In the genomic region with DNA sequence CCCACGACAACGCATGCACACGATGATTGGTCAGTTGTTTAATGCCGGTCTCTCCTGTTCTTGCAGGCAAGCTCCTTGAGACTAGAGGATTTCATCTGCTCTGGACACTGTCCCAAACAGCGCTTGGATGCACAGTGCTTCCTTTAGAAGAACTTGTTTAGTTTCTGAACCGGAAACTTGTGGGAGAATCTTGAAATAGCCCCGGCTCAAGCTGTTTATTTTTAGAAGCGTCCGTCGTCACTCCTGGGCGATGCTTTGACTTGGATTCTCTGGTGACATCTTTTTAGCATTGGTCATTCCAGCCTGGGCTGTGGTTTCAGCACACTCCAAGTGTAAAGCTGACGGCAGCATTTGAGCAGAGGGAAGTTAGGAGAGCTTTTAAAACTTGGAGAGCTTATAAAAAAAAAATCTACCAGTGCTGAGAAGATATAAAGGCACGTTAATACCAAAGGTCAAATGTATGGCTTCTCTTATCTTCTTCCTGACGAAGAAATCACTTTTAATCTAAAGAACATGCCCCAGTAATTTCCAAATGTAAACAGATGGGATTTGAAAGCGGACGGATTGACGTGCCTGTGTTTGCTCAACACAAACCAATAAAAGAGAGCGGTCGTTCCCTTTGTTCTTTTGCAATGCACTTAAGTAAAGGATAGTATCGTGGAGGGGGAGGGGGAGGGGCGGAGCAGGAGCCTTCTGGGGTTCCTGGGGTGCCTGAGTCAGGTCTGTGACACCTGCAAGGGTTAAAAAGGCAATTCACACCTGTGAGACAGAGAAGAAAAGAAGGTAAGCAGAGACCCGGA, we compare ENCODE assay signal across 8 mouse cellular contexts. TPM values are rescaled to one million over a fixed set of nuclear protein-coding genes. Genes with fewer than 3 reads are reported as not detected.
DNase-seq lines count a peak whose midpoint lies in the region; ATAC-seq lines count a peak whose summit lies in the region.

No protein-coding gene starts in this region.

- H3K36me3 ChIP-seq in embryonic facial prominence, embryonic 14.5 days (ENCODE audit: control insufficient read depth, insufficient read depth, low read length): no peaks in the 10 kb centered on the region
- H3K36me3 ChIP-seq in macrophage (ENCODE audit: inconsistent target): no peaks in the 10 kb centered on the region

- peak; percentile 37; the same call in 1 of the 2 replicates for ATAC-seq in embryonic facial prominence, embryonic 14.5 days (ENCODE audit: low read depth)
- no peak for ATAC-seq in activated CD4-positive, CD25-positive, alpha-beta regulatory T cell, adult 4 months

- H3K4me1 ChIP-seq in embryonic facial prominence, embryonic 14.5 days (ENCODE audit: control insufficient read depth, insufficient read depth, low read length): peaks cover 7% of the 10 kb centered on the region

- DNase-seq in right cerebral cortex, adult 2 months (ENCODE audit: low spot score in 2 of 2): peak; percentile 27 to 45
- DNase-seq in right cerebral cortex, postnatal 25 days: no peak
- DNase-seq in embryonic facial prominence, embryonic 14.5 days (ENCODE audit: low spot score): peak; percentile 74
- DNase-seq in heart, postnatal 25 days (ENCODE audit: low spot score): peak; percentile 45
- DNase-seq in kidney, postnatal 36 days: peak; percentile 48 to 52
- no peak for DNase-seq in cerebellum, postnatal 4 days (ENCODE audit: low spot score in 2 of 2)

- no peak overlapping the region for H3K27ac ChIP-seq in embryonic facial prominence, embryonic 14.5 days (replicated peaks; ENCODE audit: low read depth, low read length)
- peak overlapping the region; percentile 51 for H3K27ac ChIP-seq in macrophage

- H3K4me3 ChIP-seq in embryonic facial prominence, embryonic 14.5 days (ENCODE audit: low read depth, low read length): no peak overlapping the region
- H3K4me3 ChIP-seq in macrophage (ENCODE audit: inconsistent target): no peak overlapping the region

- H3K27me3 ChIP-seq in embryonic facial prominence, embryonic 14.5 days (replicated peaks; ENCODE audit: control insufficient read depth, insufficient read depth, low read length): no peaks in the 10 kb centered on the region

- H3K9me3 ChIP-seq in embryonic facial prominence, embryonic 14.5 days (ENCODE audit: control insufficient read depth, low read length): no peaks in the 10 kb centered on the region

- H3K9ac ChIP-seq in embryonic facial prominence, embryonic 14.5 days (ENCODE audit: low read depth, low read length): no peak overlapping the region

- intact Hi-C loops in heart, postnatal 25 days (cut with DNase I): loop anchor here (2.0 kb wide), 1 partner anchor 46 kb away; a partner anchor contains a TSS

- WGBS in embryonic facial prominence, embryonic 14.5 days: 22% methylated on average over 22 of the region's 22 CpGs
- 9% methylated on average over 22 of the region's 22 CpGs for WGBS in macrophage (ENCODE audit: missing documents)

- peak overlapping the region; percentile 15 for H3K4me2 ChIP-seq in embryonic facial prominence, embryonic 14.5 days (ENCODE audit: low read depth, low read length)

- H3K79me2 ChIP-seq in macrophage (ENCODE audit: inconsistent target): no peaks in the 10 kb centered on the region

RNA-seq across cellular contexts. Expression of a gene that starts 46.5 kb away (rescaled TPM):
- 23.8 and 24.2 TPM in 2 replicates for polyA plus RNA-seq in embryonic facial prominence, embryonic 14.5 days (2014; fragmentation: Nextera tagmentation; extraction: Ambion mirVana)
- total RNA-seq in heart, postnatal 25 days (2021): 10 to 100 TPM in 1 of 2 experiments, 1 to 10 TPM in 1; 8.7 to 10.3 TPM
- 100 to 1,000 TPM in 11 of 26 experiments, 10 to 100 TPM in 15; 54.1 to 161 (median 84.3) TPM for total RNA-seq in macrophage (2018; cell fraction: chromatin; rRNA removed)
- 10 to 100 TPM; 10.2 to 17.3 (median 13.7) TPM for total RNA-seq in macrophage (2018; cell fraction: cytosol; rRNA removed)
- total RNA-seq in macrophage (2018; cell fraction: nucleus; rRNA removed): 10 to 100 TPM; 18.8 to 79.3 (median 41.9) TPM
- polyA plus RNA-seq in macrophage (2018): 7.3 to 11.3 TPM (median 7.8 TPM) in 3 replicates
- polyA plus RNA-seq in activated CD4-positive, CD25-positive, alpha-beta regulatory T cell, adult 4 months (2017; shearing (Covaris generic)): 10 to 100 TPM; 23.4 to 29.9 TPM

Comparison
In these comparisons a context has a peak if more than half of its experiments do, and no peak if none do; other contexts are left out.
1. DNase-seq: peak in right cerebral cortex, adult 2 months (2 of 2), embryonic facial prominence, embryonic 14.5 days (single experiment), heart, postnatal 25 days (single experiment) and kidney, postnatal 36 days (2 of 2); none in right cerebral cortex, postnatal 25 days (single experiment) and cerebellum, postnatal 4 days (0 of 2).